Mouse (Mus musculus): ENCODE measurements at regions not wholly inside any gene's neighbourhood (a gene's known extent, or its start where the extent isn't known, plus 50 kb on each side); places are given as distances from the start of the nearest gene placed in this dataset.

- TF ChIP-seq FLI1 (IDR thresholded peaks at IDR 0.05; ENCODE audit: low read length) (no peak), GATA1 (IDR thresholded peaks at IDR 0.05; ENCODE audit: borderline replicate concordance, low read length) (no peak)
Observed at GRCm38 (mm10) chr19:15342229-15342628, 604.9 kb downstream of the Psat1 start.

Measured in megakaryocyte, embryonic 14.5 days (primary cell).